Mouse (Mus musculus) liver, embryonic 14.5 days (tissue): ENCODE measurements at regions not wholly inside any gene's neighbourhood (a gene's known extent, or its start where the extent isn't known, plus 50 kb on each side); places are given as distances from the start of the nearest gene placed in this dataset.

Experiments
- CTCF ChIP-seq: IDR thresholded peaks from 2 replicates; pipeline ENCODE4 v1.5.1; 2016; ENCODE audit warnings: antibody characterized with exemption, low read depth, control low read depth
- EP300 ChIP-seq: IDR thresholded peaks from 2 replicates; pipeline ENCODE4 v1.6.1; 2016; ENCODE audit warnings: antibody characterized with exemption, low read depth

DNA sequence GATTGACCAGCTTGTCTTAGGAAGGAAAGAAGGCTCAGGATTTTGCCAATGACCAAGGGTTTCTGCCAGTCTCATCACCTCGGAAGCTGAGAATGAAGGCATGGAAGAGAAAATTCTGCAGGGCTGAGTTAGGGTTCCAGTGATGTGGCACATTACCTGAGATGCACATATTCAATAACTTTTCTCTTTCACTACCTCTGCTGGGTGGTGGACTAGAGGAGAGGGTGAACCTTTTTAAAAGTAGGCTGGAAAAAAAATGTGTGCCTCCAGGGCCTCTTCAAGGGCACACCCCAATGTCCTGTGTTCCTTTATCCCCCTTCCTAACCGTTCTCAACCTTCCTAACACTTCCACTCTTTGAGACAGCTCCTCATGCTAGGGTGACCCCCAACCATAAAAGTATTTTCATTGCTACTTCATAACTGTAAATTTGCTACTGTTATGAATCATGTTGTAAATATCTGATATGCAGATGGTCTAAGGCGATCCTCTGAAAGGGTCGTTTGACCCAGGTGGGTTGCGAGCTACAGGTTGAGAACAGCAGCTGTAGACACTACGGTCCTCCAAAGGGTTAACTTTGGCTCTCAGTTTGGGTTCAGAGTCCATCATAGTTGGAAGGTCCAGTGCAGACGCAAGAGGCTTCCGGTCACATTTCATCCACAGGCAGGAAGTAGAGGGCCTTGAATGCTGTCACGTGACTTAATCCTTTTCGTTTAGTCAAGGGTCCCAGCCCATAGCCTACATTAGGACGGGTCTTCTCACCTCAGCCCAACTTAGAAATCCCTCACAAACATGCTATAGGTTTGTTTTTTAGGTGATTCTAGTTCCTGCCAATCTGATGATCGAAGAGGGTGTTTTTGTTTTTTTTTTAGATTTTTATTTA lies 75.1 kb upstream of the Cpsf6 start:
- TF ChIP-seq CTCF (no peak), EP300 (no peak)
